Mouse (Mus musculus): ENCODE results near the gene Noc2l.

DNA sequence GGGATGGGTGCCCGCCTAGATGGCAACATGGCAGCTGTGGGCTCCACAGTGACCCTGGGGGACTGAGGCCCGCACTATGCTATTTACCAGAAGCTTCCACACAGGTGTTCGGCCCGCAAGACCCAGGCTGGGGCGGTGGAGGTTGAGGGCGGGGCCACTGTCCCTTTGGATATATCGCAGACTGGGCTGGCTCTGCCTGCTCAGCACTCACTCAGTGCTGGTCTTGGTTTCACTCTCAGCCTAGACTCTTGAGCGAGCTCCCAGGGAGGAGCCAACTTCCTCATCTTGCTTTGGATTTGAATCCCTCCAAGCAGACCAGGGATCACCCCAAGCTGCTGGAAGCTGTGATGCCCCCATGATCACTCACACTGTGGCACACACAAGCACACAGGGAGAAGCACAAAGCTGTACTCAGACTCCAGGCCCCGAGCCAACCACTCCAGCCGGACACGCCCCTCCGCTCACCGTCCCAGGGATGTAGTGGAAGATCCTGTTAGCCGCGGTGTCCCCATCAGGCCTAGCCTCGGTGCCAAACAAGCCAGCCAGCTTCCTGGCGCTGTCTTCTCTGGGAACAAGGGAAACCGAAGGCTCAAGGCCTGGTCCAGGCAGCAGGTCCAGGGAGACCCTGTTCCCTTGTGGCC is 7.9 kb upstream of the Noc2l start:
- peak; percentile 16 for TF ChIP-seq POLR2A (IDR thresholded peaks at IDR 0.05; ENCODE audit: insufficient read length, low read depth)
- TF ChIP-seq MYOD1 (IDR thresholded peaks at IDR 0.05; ENCODE audit: control insufficient read depth in 1 of 3, insufficient read length in 2 of 3, low read depth in 2 of 3) = no peak
